Mouse (Mus musculus) hindbrain, embryonic 14.5 days (tissue): Measurements from ENCODE around the gene Card19. TPM values are rescaled to one million over a fixed set of nuclear protein-coding genes. Genes with fewer than 3 reads are reported as not detected.

Experiments
- ATAC-seq: fragments of 200-750 bp; cut with Nextera tagmentation; 2 replicates; pipeline ENCODE4 v1.8.0; 2017; ENCODE audit warnings: moderate number of reproducible peaks, mild to moderate bottlenecking, moderate TSS enrichment, moderate library complexity; ENCODE audit not compliant: low FRiP score
- DNase-seq: peaks from one replicate; pipeline ENCODE4 v3.0.0-alpha.2; 2015; ENCODE audit warnings: low spot score
- H3K27ac ChIP-seq: fragments of 300-500 bp; sonication (generic); 2 replicates; pipeline ENCODE4 v1.5.1; 2014; ENCODE audit warnings: mild to moderate bottlenecking, moderate library complexity
- H3K27me3 ChIP-seq: fragments of 300-500 bp; sonication (generic); 2 replicates; pipeline ENCODE4 v1.6.1; 2014; ENCODE audit warnings: mild to moderate bottlenecking, low read length, mixed read lengths; ENCODE audit not compliant: control insufficient read depth, insufficient read depth
- H3K36me3 ChIP-seq: fragments of 300-500 bp; sonication (generic); replicated peaks from 2 replicates; pipeline ENCODE4 v1.6.1; 2014; ENCODE audit not compliant: control insufficient read depth, insufficient read depth
- H3K4me1 ChIP-seq: fragments of 300-500 bp; sonication (generic); replicated peaks from 2 replicates; pipeline ENCODE4 v1.6.1; 2014; ENCODE audit warnings: antibody characterized with exemption, low read length, mixed read lengths; ENCODE audit not compliant: control insufficient read depth, insufficient read depth
- H3K4me2 ChIP-seq: fragments of 300-500 bp; sonication (generic); replicated peaks from 2 replicates; pipeline ENCODE4 v1.6.1; 2014; ENCODE audit warnings: mild to moderate bottlenecking, moderate library complexity
- H3K4me3 ChIP-seq: fragments of 300-500 bp; sonication (generic); replicated peaks from 2 replicates; pipeline ENCODE4 v1.5.1; 2014; ENCODE audit warnings: mild to moderate bottlenecking, low read length
- H3K9ac ChIP-seq: fragments of 300-500 bp; sonication (generic); 2 replicates; pipeline ENCODE4 v1.6.1; 2014
- H3K9me3 ChIP-seq: fragments of 300-500 bp; sonication (generic); 2 replicates; pipeline ENCODE4 v1.6.1; 2016; ENCODE audit warnings: low read length; ENCODE audit not compliant: control insufficient read depth
- WGBS: fragments of 180-500 bp; shearing (Covaris S2); extraction: QIAGEN DNeasy Blood & Tissue Kit; methylation state at CpG from one replicate; pipeline ENCODE4 v1.1.7; 2014; 5-methylcytosine and 5-hydroxymethylcytosine counted together
- polyA plus RNA-seq: library from polyadenylated mRNA; unstranded; fragments of >200 nt; fragmentation: Nextera tagmentation; extraction: Ambion mirVana; gene quantifications from 2 replicates; pipeline ENCODE4 v1.2.1, GENCODE M21; 2014

Card19 gene
- polyA plus RNA-seq, 1 experiment from 2014 or later: 37.0 TPM

DNA sequence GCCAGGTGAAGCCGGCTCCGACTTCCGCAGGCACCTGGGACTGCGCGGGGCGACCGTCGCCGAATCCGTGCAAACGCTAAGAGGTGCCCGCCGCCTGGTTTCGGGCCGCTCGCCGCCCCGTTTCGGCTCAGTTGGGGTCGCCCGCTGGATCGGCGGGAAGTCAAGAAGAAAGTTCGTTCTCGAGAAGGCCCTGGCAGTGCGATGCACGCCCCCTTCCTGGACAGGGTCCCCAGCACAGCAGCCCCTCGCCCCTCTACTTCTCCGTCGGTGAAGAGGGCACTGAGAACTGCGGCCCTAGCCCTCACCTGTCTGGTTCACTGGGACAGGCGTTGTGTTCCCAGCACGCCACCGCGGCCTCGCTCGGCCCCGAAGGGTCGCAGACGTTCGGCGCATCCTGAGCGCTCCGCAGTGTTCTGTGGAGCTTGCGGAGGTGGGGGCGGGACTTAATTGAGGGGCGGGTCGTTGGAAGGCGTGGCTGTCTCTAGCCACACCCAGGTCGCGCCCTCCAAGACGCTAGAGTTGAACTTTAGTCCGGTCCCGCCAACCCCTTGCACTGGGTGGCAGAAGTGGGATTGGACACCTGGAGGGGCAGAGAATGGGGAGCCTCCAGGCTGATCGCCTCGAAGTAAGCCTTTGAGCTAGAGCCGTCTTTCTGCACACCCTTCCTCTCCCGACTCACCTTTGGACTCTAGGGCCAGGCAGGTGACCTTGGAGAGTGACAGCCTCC lies 32.1 kb upstream of the Card19 start:
- H3K36me3 ChIP-seq: no peaks in the 10 kb centered on the region
- ATAC-seq (0 out of 2 replicates have a peak, but pooled peaks have one; percentile 29), DNase-seq (no peak)
- H3K4me3 ChIP-seq: peak overlapping the region; percentile 28
- H3K9me3 ChIP-seq: no peaks in the 10 kb centered on the region
- peaks cover 30% of the 10 kb centered on the region for H3K27me3 ChIP-seq
- H3K9ac ChIP-seq: no peak overlapping the region
- H3K4me1 ChIP-seq: no peaks in the 10 kb centered on the region
- no peak overlapping the region for H3K27ac ChIP-seq
- WGBS: 3% methylated on average over 58 of the region's 58 CpGs
- H3K4me2 ChIP-seq: peak overlapping the region; percentile 52

DNA sequence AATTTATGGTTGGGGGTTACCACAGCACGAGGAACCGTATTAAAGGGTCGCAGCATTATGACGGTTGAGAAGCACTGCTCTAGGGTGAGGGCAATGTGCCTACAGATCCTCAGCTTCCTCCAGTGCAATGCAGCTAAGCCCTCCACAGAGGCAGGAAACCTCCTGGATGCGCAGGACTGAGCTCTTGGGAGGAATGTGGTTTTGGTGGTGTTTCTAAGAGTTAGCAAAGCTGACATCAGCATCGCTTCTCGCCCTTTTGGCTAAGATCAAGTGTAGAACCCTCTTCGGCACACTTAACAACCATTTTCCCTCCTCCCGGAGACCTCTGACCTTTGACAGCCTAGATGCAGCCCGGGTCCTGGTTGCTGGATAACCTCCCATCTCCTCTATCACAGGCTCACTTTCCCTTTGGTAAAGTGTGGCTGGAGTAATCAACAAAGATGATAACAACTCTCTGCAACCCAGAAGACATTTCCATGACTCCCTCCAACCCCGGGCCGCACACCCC lies 31.4 kb upstream of the Card19 start:
- Histone ChIP-seq H3K27ac (no peak overlapping the region), H3K9ac (no peak overlapping the region), H3K36me3 (no peaks in the 10 kb centered on the region), H3K4me1 (no peaks in the 10 kb centered on the region), H3K4me3 (peak overlapping the region; percentile 28), H3K4me2 (peak overlapping the region; percentile 52), H3K27me3 (peaks cover 30% of the 10 kb centered on the region), H3K9me3 (no peaks in the 10 kb centered on the region)
- WGBS: 36% methylated on average over 12 of the region's 12 CpGs
- no peak for ATAC-seq
- no peak for DNase-seq

- ATAC-seq: no peak
- DNase-seq: no peak
Observed at GRCm38 (mm10) chr13:49246626-49247025, 30.8 kb upstream of the Card19 start.

DNA sequence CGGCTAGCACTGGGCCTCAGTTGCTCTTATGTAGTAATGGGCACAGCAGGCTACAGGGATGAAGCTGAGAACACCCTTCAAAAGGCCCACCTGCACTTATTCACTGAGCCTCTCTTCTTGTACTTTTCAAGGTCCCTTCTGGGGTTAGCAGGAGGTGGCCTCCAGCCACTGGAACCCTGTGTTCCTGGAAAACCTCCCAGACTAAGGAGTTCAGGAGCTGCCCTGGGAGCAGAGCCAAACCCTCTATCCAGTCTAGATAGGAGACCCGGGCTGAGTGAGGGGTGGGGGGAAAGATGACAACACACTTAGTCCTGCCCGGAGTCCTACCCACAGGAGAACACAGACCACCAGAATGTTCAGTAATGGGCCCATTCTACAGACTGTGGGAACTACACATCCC lies 30.2 kb upstream of the Card19 start:
- H3K9me3 ChIP-seq: no peaks in the 10 kb centered on the region
- H3K4me3 ChIP-seq: no peak overlapping the region
- DNase-seq (no peak), ATAC-seq (no peak)
- H3K27me3 ChIP-seq: peaks cover 30% of the 10 kb centered on the region
- no peak overlapping the region for H3K9ac ChIP-seq
- H3K4me2 ChIP-seq: no peak overlapping the region
- no peaks in the 10 kb centered on the region for H3K4me1 ChIP-seq
- H3K36me3 ChIP-seq: no peaks in the 10 kb centered on the region
- WGBS: 79% methylated on average over 3 of the region's 3 CpGs
- no peak overlapping the region for H3K27ac ChIP-seq

More at GRCm38 (mm10) chr13:49246626-49247025, 30.8 kb upstream of the Card19 start:
- Histone ChIP-seq H3K9me3 (no peaks in the 10 kb centered on the region), H3K27ac (no peak overlapping the region), H3K36me3 (no peaks in the 10 kb centered on the region), H3K4me2 (no peak overlapping the region), H3K4me1 (no peaks in the 10 kb centered on the region), H3K4me3 (no peak overlapping the region), H3K9ac (no peak overlapping the region), H3K27me3 (peaks cover 30% of the 10 kb centered on the region)
- WGBS: 68% methylated on average over 2 of the region's 2 CpGs

- WGBS: 54% methylated on average over 4 of the region's 4 CpGs
Observed at GRCm38 (mm10) chr13:49245251-49245650, 29.4 kb upstream of the Card19 start.

GRCm38 (mm10) chr13:49243492-49243891 lies 27.7 kb upstream of the Card19 start:
- DNase-seq: no peak
- Histone ChIP-seq H3K4me3 (no peak overlapping the region), H3K9me3 (no peaks in the 10 kb centered on the region), H3K27ac (no peak overlapping the region), H3K9ac (no peak overlapping the region), H3K36me3 (no peaks in the 10 kb centered on the region), H3K4me1 (no peaks in the 10 kb centered on the region), H3K27me3 (peaks cover 24% of the 10 kb centered on the region), H3K4me2 (no peak overlapping the region)
- ATAC-seq: no peak
- WGBS: 98% methylated on average over 2 of the region's 2 CpGs

More at GRCm38 (mm10) chr13:49245251-49245650, 29.4 kb upstream of the Card19 start:
- Histone ChIP-seq H3K4me1 (no peaks in the 10 kb centered on the region), H3K27ac (no peak overlapping the region), H3K4me2 (no peak overlapping the region), H3K27me3 (peaks cover 30% of the 10 kb centered on the region), H3K9ac (no peak overlapping the region), H3K36me3 (no peaks in the 10 kb centered on the region), H3K9me3 (no peaks in the 10 kb centered on the region), H3K4me3 (no peak overlapping the region)
- no peak for ATAC-seq
- DNase-seq: no peak

GRCm38 (mm10) chr13:49242321-49243065 lies 26.7 kb upstream of the Card19 start:
- no peaks in the 10 kb centered on the region for H3K9me3 ChIP-seq
- no peak overlapping the region for H3K4me3 ChIP-seq
- no peak overlapping the region for H3K9ac ChIP-seq
- H3K27ac ChIP-seq: no peak overlapping the region
- ATAC-seq (no peak), DNase-seq (no peak)
- WGBS: 72% methylated on average over 9 of the region's 9 CpGs
- no peaks in the 10 kb centered on the region for H3K4me1 ChIP-seq
- no peaks in the 10 kb centered on the region for H3K36me3 ChIP-seq
- H3K4me2 ChIP-seq: no peak overlapping the region
- peaks cover 15% of the 10 kb centered on the region for H3K27me3 ChIP-seq

DNA sequence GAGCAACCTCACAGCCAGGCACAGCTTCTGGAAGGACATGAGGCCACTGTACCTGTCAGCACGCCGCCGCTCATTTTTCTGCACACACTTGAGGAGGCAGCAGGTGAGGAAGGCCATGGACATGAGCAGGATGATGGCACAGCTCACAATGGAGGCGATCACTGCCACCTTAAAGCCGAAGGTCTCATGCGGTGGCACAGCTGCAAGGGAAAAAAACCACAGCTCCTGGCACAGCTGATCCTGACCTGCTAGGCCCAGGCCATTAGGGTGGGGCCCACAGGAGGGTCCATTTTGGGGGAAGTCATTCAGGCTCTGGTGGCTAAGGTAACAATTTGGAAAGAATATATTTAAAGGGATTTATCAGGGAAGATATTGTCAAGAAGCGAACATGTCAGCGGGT lies 22.9 kb upstream of the Card19 start:
- Histone ChIP-seq H3K9ac (no peak overlapping the region), H3K27me3 (no peaks in the 10 kb centered on the region), H3K36me3 (no peaks in the 10 kb centered on the region), H3K9me3 (no peaks in the 10 kb centered on the region), H3K4me3 (no peak overlapping the region), H3K4me2 (no peak overlapping the region), H3K4me1 (no peaks in the 10 kb centered on the region), H3K27ac (no peak overlapping the region)
- 97% methylated on average over 8 of the region's 8 CpGs for WGBS
- DNase-seq (no peak), ATAC-seq (no peak)

GRCm38 (mm10) chr13:49237617-49238016 lies 21.8 kb upstream of the Card19 start:
- DNase-seq (no peak), ATAC-seq (no peak)
- Histone ChIP-seq H3K4me1 (no peaks in the 10 kb centered on the region), H3K9ac (no peak overlapping the region), H3K27me3 (no peaks in the 10 kb centered on the region), H3K4me2 (no peak overlapping the region), H3K36me3 (no peaks in the 10 kb centered on the region), H3K9me3 (no peaks in the 10 kb centered on the region), H3K27ac (no peak overlapping the region), H3K4me3 (no peak overlapping the region)
- 94% methylated on average over 8 of the region's 8 CpGs for WGBS
